Mouse (Mus musculus): ENCODE data around the gene Cela3b. TPM values are rescaled to one million over a fixed set of nuclear protein-coding genes. Genes with fewer than 3 reads are reported as not detected.
A peak's percentile ranks its signal among the peaks of the same experiment; 100 is the strongest.

Gene Cela3b
- polyA plus RNA-seq, 1 experiment from 2014 or later = not detected

GRCm38 (mm10) chr4:137388059-137388794, 42.1 kb downstream of the Cela3b start:
- H3K36me3 ChIP-seq (ENCODE audit: control insufficient read depth, insufficient read depth, low read length) = no peaks in the 10 kb centered on the region
- WGBS = 1% methylated on average over 46 of the region's 46 CpGs
- DNase-seq (ENCODE audit: low spot score, missing footprints) = peak; percentile 99

GRCm38 (mm10) chr4:137387482-137388058, 42.8 kb downstream of the Cela3b start:
- Histone ChIP-seq H3K27me3 (ENCODE audit: control insufficient read depth, insufficient read depth, low read length) (no peaks in the 10 kb centered on the region), H3K9me3 (ENCODE audit: control insufficient read depth, low read length) (peaks cover 3% of the 10 kb centered on the region; the same call in 1 of the 2 replicates), H3K4me3 (ENCODE audit: low read depth, low read length) (peak overlapping the region; percentile 81), H3K4me2 (peak overlapping the region; percentile 85), H3K36me3 (ENCODE audit: control insufficient read depth, insufficient read depth, low read length) (no peaks in the 10 kb centered on the region), H3K4me1 (ENCODE audit: control insufficient read depth, insufficient read depth, low read length) (peaks cover 8% of the 10 kb centered on the region; the same call in 1 of the 2 replicates), H3K27ac (ENCODE audit: low read depth, low read length) (peak overlapping the region; percentile 76), H3K9ac (ENCODE audit: low read length) (peak overlapping the region; percentile 86)
- under 1% methylated on average over 20 of the region's 20 CpGs for WGBS
- ATAC-seq (ENCODE audit: low FRiP score) (no peak), DNase-seq (ENCODE audit: low spot score, missing footprints) (peak; percentile 96)

More at GRCm38 (mm10) chr4:137388059-137388794, 42.1 kb downstream of the Cela3b start:
- ATAC-seq (ENCODE audit: low FRiP score) = peak; percentile 90
- Histone ChIP-seq H3K27me3 (ENCODE audit: control insufficient read depth, insufficient read depth, low read length) (no peaks in the 10 kb centered on the region), H3K4me1 (ENCODE audit: control insufficient read depth, insufficient read depth, low read length) (peaks cover 8% of the 10 kb centered on the region; the same call in 1 of the 2 replicates), H3K9ac (ENCODE audit: low read length) (peak overlapping the region; percentile 86), H3K9me3 (ENCODE audit: control insufficient read depth, low read length) (peaks cover 3% of the 10 kb centered on the region; the same call in 1 of the 2 replicates), H3K27ac (ENCODE audit: low read depth, low read length) (peak overlapping the region; percentile 76), H3K4me3 (ENCODE audit: low read depth, low read length) (peak overlapping the region; percentile 81), H3K4me2 (peak overlapping the region; percentile 85)

- Histone ChIP-seq H3K9ac (ENCODE audit: low read length) (no peak overlapping the region), H3K4me1 (ENCODE audit: control insufficient read depth, insufficient read depth, low read length) (no peaks in the 10 kb centered on the region), H3K27ac (ENCODE audit: low read depth, low read length) (no peak overlapping the region), H3K4me3 (ENCODE audit: low read depth, low read length) (no peak overlapping the region), H3K36me3 (ENCODE audit: control insufficient read depth, insufficient read depth, low read length) (no peaks in the 10 kb centered on the region), H3K9me3 (ENCODE audit: control insufficient read depth, low read length) (no peaks in the 10 kb centered on the region), H3K4me2 (no peak overlapping the region), H3K27me3 (ENCODE audit: control insufficient read depth, insufficient read depth, low read length) (no peaks in the 10 kb centered on the region)
- WGBS = 39% methylated on average over 14 of the region's 16 CpGs
- DNase-seq (ENCODE audit: low spot score, missing footprints) (peak; percentile 77), ATAC-seq (ENCODE audit: low FRiP score) (no peak)
Measured at GRCm38 (mm10) chr4:137380702-137381605, 49.4 kb downstream of the Cela3b start.

GRCm38 (mm10) chr4:137379713-137380255, 50.6 kb downstream of the Cela3b start:
- no peak for ATAC-seq (ENCODE audit: low FRiP score)
- DNase-seq (ENCODE audit: low spot score, missing footprints) = peak; percentile 70
- Histone ChIP-seq H3K36me3 (ENCODE audit: control insufficient read depth, insufficient read depth, low read length) (no peaks in the 10 kb centered on the region), H3K27me3 (ENCODE audit: control insufficient read depth, insufficient read depth, low read length) (no peaks in the 10 kb centered on the region), H3K27ac (ENCODE audit: low read depth, low read length) (no peak overlapping the region), H3K9me3 (ENCODE audit: control insufficient read depth, low read length) (no peaks in the 10 kb centered on the region), H3K9ac (ENCODE audit: low read length) (no peak overlapping the region), H3K4me1 (ENCODE audit: control insufficient read depth, insufficient read depth, low read length) (no peaks in the 10 kb centered on the region), H3K4me3 (ENCODE audit: low read depth, low read length) (no peak overlapping the region), H3K4me2 (no peak overlapping the region)
- WGBS = 90% methylated on average over 10 of the region's 10 CpGs

- ATAC-seq (ENCODE audit: low FRiP score) = no peak
- Histone ChIP-seq H3K9ac (ENCODE audit: low read length) (no peak overlapping the region), H3K27me3 (ENCODE audit: control insufficient read depth, insufficient read depth, low read length) (no peaks in the 10 kb centered on the region), H3K27ac (ENCODE audit: low read depth, low read length) (no peak overlapping the region), H3K4me1 (ENCODE audit: control insufficient read depth, insufficient read depth, low read length) (no peaks in the 10 kb centered on the region), H3K9me3 (ENCODE audit: control insufficient read depth, low read length) (no peaks in the 10 kb centered on the region), H3K36me3 (ENCODE audit: control insufficient read depth, insufficient read depth, low read length) (no peaks in the 10 kb centered on the region), H3K4me3 (ENCODE audit: low read depth, low read length) (no peak overlapping the region), H3K4me2 (no peak overlapping the region)
- 83% methylated on average over 3 of the region's 3 CpGs for WGBS
- peak; percentile 44 for DNase-seq (ENCODE audit: low spot score, missing footprints)
Measured at GRCm38 (mm10) chr4:137379085-137379484, 51.3 kb downstream of the Cela3b start.

- Histone ChIP-seq H3K27ac (ENCODE audit: low read depth, low read length) (no peak overlapping the region), H3K4me2 (no peak overlapping the region), H3K36me3 (ENCODE audit: control insufficient read depth, insufficient read depth, low read length) (no peaks in the 10 kb centered on the region), H3K9ac (ENCODE audit: low read length) (no peak overlapping the region), H3K27me3 (ENCODE audit: control insufficient read depth, insufficient read depth, low read length) (no peaks in the 10 kb centered on the region), H3K9me3 (ENCODE audit: control insufficient read depth, low read length) (no peaks in the 10 kb centered on the region), H3K4me3 (ENCODE audit: low read depth, low read length) (no peak overlapping the region), H3K4me1 (ENCODE audit: control insufficient read depth, insufficient read depth, low read length) (no peaks in the 10 kb centered on the region)
- ATAC-seq (ENCODE audit: low FRiP score) = no peak
- peak; percentile 49 for DNase-seq (ENCODE audit: low spot score, missing footprints)
- 81% methylated on average over 4 of the region's 4 CpGs for WGBS
Measured at GRCm38 (mm10) chr4:137377526-137378304, 52.6 kb downstream of the Cela3b start.

GRCm38 (mm10) chr4:137376778-137377177, 53.6 kb downstream of the Cela3b start:
- Histone ChIP-seq H3K4me1 (ENCODE audit: control insufficient read depth, insufficient read depth, low read length) (no peaks in the 10 kb centered on the region), H3K36me3 (ENCODE audit: control insufficient read depth, insufficient read depth, low read length) (no peaks in the 10 kb centered on the region), H3K27me3 (ENCODE audit: control insufficient read depth, insufficient read depth, low read length) (no peaks in the 10 kb centered on the region), H3K4me3 (ENCODE audit: low read depth, low read length) (no peak overlapping the region), H3K9ac (ENCODE audit: low read length) (no peak overlapping the region), H3K4me2 (no peak overlapping the region), H3K27ac (ENCODE audit: low read depth, low read length) (no peak overlapping the region), H3K9me3 (ENCODE audit: control insufficient read depth, low read length) (no peaks in the 10 kb centered on the region)
- DNase-seq (ENCODE audit: low spot score, missing footprints) (no peak), ATAC-seq (ENCODE audit: low FRiP score) (no peak)
- 86% methylated on average over 2 of the region's 2 CpGs for whole genome bisulfite sequencing

All from midbrain, embryonic 11.5 days (tissue).